Mouse (Mus musculus) neural tube, embryonic 15.5 days (tissue): Measurements from ENCODE around the gene Fkbp9. TPM values are rescaled to one million over a fixed set of nuclear protein-coding genes. Genes with fewer than 3 reads are reported as not detected.
A peak's percentile ranks its signal among the peaks of the same experiment; 100 is the strongest.

Source experiments
- ATAC-seq: fragments of 200-750 bp; cut with Nextera tagmentation; 2 replicates; pipeline ENCODE4 v1.8.0; 2017; ENCODE audit warnings: mild to moderate bottlenecking, moderate TSS enrichment, moderate library complexity; ENCODE audit not compliant: low FRiP score
- H3K27ac ChIP-seq: fragments of 300-500 bp; sonication (generic); replicated peaks from 2 replicates; pipeline ENCODE4 v1.5.1; 2015; ENCODE audit warnings: mild to moderate bottlenecking, inconsistent platforms
- H3K27me3 ChIP-seq: fragments of 300-500 bp; sonication (generic); replicated peaks from 2 replicates; pipeline ENCODE4 v1.6.1; 2015; ENCODE audit warnings: inconsistent platforms
- H3K36me3 ChIP-seq: fragments of 300-500 bp; sonication (generic); 2 replicates; pipeline ENCODE4 v1.6.1; 2015; ENCODE audit warnings: inconsistent platforms
- H3K4me1 ChIP-seq: fragments of 300-500 bp; sonication (generic); 2 replicates; pipeline ENCODE4 v1.6.1; 2015; ENCODE audit warnings: inconsistent platforms
- H3K4me2 ChIP-seq: fragments of 300-500 bp; sonication (generic); 2 replicates; pipeline ENCODE4 v1.6.1; 2015; ENCODE audit warnings: inconsistent platforms, mild to moderate bottlenecking, moderate library complexity
- H3K4me3 ChIP-seq: fragments of 300-500 bp; sonication (generic); replicated peaks from 2 replicates; pipeline ENCODE4 v1.5.1; 2015; ENCODE audit warnings: mild to moderate bottlenecking, inconsistent platforms
- H3K9ac ChIP-seq: fragments of 300-500 bp; sonication (generic); replicated peaks from 2 replicates; pipeline ENCODE4 v1.6.1; 2015; ENCODE audit warnings: mild to moderate bottlenecking, inconsistent platforms
- H3K9me3 ChIP-seq: fragments of 300-500 bp; sonication (generic); replicated peaks from 2 replicates; pipeline ENCODE4 v1.6.1; 2016; ENCODE audit warnings: inconsistent platforms
- WGBS: fragments of 180-500 bp; shearing (Covaris S2); methylation state at CpG from one replicate; pipeline ENCODE4 v1.1.7; 2015; ENCODE audit warnings: mixed read lengths; 5-methylcytosine and 5-hydroxymethylcytosine counted together
- polyA plus RNA-seq: library from polyadenylated mRNA; unstranded; fragments of >200 nt; fragmentation: Nextera tagmentation; extraction: Ambion mirVana; gene quantifications from 2 replicates; pipeline ENCODE4 v1.2.1, GENCODE M21; 2015

Gene Fkbp9
- polyA plus RNA-seq, 1 experiment from 2014 or later = 44.6 TPM

GRCm38 (mm10) chr6:56879352-56879955 is 47.6 kb downstream of the Fkbp9 start:
- Histone ChIP-seq H3K4me1 (no peaks in the 10 kb centered on the region), H3K27ac (no peak overlapping the region), H3K4me2 (no peak overlapping the region), H3K36me3 (peaks cover 27% of the 10 kb centered on the region), H3K27me3 (no peaks in the 10 kb centered on the region), H3K9ac (no peak overlapping the region), H3K4me3 (no peak overlapping the region), H3K9me3 (no peaks in the 10 kb centered on the region)
- no peak for ATAC-seq
- 64% methylated on average over 1 of the region's 1 CpGs for WGBS

DNA sequence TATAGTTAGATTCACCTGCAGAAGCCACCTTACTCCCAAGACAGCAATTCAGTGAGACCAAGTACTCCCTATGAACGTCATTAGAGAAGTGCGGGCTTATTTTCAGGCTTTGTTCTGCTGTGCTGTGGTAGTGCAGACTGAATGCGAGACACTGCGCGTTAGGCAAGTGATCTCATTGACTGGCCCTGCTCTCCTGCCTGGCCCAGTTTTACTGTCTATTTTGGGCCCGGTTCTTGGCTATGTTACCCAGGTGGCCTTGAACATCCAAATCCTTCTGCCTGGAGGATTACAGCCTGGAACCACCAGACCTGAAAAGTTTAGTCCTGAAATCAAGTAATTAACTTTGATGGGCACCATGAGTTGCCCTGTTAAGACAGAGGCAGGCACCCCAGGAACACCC is 56.7 kb downstream of the Fkbp9 start:
- no peak overlapping the region for H3K27ac ChIP-seq

GRCm38 (mm10) chr6:56890762-56891161 is 58.9 kb downstream of the Fkbp9 start:
- H3K27ac ChIP-seq = no peak overlapping the region
- H3K9ac ChIP-seq = no peak overlapping the region
- H3K4me2 ChIP-seq = no peak overlapping the region
- peaks cover 43% of the 10 kb centered on the region for H3K36me3 ChIP-seq
- no peak for ATAC-seq
- H3K27me3 ChIP-seq = no peaks in the 10 kb centered on the region
- no peaks in the 10 kb centered on the region for H3K9me3 ChIP-seq
- 95% methylated on average over 2 of the region's 2 CpGs for WGBS
- no peak overlapping the region for H3K4me3 ChIP-seq
- H3K4me1 ChIP-seq = no peaks in the 10 kb centered on the region

More for the DNA sequence above, 56.7 kb downstream of the Fkbp9 start:
- H3K9me3 ChIP-seq = no peaks in the 10 kb centered on the region
- H3K4me1 ChIP-seq = no peaks in the 10 kb centered on the region
- no peak overlapping the region for H3K4me2 ChIP-seq
- no peak overlapping the region for H3K9ac ChIP-seq
- ATAC-seq = no peak
- H3K4me3 ChIP-seq = no peak overlapping the region
- 84% methylated on average over 6 of the region's 6 CpGs for WGBS
- no peaks in the 10 kb centered on the region for H3K27me3 ChIP-seq
- peaks cover 50% of the 10 kb centered on the region for H3K36me3 ChIP-seq

DNA sequence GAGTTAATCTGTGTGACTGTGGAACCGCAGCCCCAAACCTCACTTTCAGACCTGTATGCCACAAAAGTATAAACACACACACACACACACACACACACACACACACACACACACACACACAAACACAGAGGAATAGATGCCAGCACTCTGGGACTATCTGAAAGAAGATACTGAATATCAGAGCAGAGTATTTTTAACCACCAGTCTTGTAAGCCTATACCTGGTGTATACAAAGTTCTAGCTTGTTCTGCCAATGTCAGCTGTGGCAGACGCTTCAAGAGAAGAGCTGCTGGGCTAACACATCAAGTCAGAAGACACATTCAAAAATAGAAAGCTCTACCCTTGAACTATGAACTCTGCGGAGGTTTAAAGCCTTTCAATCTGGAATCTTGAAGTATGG is 67.7 kb downstream of the Fkbp9 start:
- Histone ChIP-seq H3K27ac (no peak overlapping the region), H3K9ac (no peak overlapping the region), H3K4me1 (peaks cover 25% of the 10 kb centered on the region), H3K4me3 (no peak overlapping the region), H3K9me3 (no peaks in the 10 kb centered on the region), H3K4me2 (no peak overlapping the region), H3K36me3 (no peaks in the 10 kb centered on the region), H3K27me3 (no peaks in the 10 kb centered on the region)
- no peak for ATAC-seq
- 92% methylated on average over 3 of the region's 3 CpGs for WGBS

GRCm38 (mm10) chr6:56901336-56901735 is 69.5 kb downstream of the Fkbp9 start:
- no peak overlapping the region for H3K27ac ChIP-seq
- no peak overlapping the region for H3K4me3 ChIP-seq
- no peak overlapping the region for H3K4me2 ChIP-seq
- WGBS = 59% methylated on average over 3 of the region's 3 CpGs
- no peaks in the 10 kb centered on the region for H3K9me3 ChIP-seq
- H3K9ac ChIP-seq = no peak overlapping the region
- peaks cover 30% of the 10 kb centered on the region for H3K4me1 ChIP-seq
- H3K27me3 ChIP-seq = no peaks in the 10 kb centered on the region
- H3K36me3 ChIP-seq = no peaks in the 10 kb centered on the region
- ATAC-seq = no peak

DNA sequence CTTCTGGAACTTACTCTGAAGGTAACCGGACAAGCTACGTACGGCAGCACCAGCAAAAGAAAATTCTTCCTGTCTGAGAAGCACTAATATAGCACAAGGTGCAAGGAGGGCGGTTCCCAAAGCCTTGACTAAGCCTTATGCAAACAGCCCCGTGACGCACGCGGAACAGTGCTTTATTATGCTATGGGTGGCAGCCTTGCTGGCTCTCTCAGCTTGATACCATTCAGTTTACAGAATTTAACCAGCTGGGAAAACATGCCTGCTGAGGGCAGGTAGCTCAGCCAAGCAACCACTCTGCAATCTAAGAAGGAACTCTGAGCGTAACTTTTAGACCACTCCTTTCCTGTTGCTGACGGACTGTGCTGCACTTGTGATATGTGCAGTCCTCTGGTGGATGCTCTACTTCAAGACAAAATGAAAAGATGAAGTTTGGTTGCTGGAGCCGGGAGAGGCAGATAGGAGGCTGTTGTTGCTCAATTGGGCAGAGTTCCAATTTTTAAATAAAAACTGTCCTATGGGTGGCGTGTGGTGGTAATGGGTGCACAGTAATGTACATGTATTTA is 70.0 kb downstream of the Fkbp9 start:
- Histone ChIP-seq H3K4me2 (peak overlapping the region; percentile 22), H3K36me3 (no peaks in the 10 kb centered on the region), H3K9ac (no peak overlapping the region), H3K4me3 (no peak overlapping the region), H3K27me3 (no peaks in the 10 kb centered on the region), H3K4me1 (peaks cover 30% of the 10 kb centered on the region), H3K9me3 (no peaks in the 10 kb centered on the region), H3K27ac (no peak overlapping the region)
- ATAC-seq = no peak
- WGBS = 37% methylated on average over 12 of the region's 12 CpGs

DNA sequence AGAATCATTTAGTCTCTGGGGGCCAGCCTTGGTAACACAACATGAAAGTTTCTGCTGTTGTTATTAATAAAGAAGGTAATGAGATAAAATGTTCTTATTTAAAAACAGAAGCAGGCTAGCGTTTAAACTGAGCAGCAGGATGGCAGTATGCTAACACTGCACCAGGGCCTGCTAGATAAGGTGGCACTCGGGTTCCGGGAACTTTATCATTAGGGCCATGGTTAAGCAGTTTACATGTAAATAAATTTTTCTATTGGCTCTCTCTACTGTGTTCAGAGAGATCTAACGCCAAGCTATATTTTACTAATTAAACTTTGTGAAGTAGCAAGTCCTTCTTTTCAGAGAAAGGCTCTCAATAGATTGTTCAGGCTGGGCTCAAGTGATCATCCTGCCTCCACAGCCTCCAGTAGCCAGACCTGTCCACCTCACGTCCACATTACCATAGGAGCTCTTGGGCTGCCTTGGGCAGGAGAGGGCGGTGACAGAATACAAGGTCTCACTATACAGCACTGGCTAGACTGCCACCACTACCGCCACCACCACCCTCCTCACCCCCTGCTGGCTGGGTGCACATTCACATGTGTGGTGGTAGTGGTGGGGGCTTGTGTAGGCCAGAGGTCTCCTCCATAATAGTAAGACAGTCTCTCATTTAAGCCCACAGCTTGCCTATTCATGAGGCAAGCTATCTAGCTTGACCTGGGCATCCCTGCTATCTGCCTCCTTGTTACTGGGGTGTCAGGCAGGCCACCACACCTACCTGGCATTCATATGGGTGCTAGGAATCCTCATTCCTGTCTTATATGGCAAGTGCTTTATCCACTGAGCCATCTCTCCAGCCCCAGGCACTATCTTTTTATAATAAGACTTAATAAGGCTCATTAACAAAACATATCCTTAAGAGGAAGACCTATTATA is 71.0 kb downstream of the Fkbp9 start:
- Histone ChIP-seq H3K9ac (no peak overlapping the region), H3K27ac (no peak overlapping the region), H3K4me1 (peaks cover 30% of the 10 kb centered on the region), H3K9me3 (no peaks in the 10 kb centered on the region), H3K4me3 (no peak overlapping the region), H3K36me3 (no peaks in the 10 kb centered on the region), H3K27me3 (no peaks in the 10 kb centered on the region), H3K4me2 (no peak overlapping the region)
- 80% methylated on average over 7 of the region's 7 CpGs for WGBS
- peak; percentile 23; the same call in 1 of the 2 replicates for ATAC-seq

DNA sequence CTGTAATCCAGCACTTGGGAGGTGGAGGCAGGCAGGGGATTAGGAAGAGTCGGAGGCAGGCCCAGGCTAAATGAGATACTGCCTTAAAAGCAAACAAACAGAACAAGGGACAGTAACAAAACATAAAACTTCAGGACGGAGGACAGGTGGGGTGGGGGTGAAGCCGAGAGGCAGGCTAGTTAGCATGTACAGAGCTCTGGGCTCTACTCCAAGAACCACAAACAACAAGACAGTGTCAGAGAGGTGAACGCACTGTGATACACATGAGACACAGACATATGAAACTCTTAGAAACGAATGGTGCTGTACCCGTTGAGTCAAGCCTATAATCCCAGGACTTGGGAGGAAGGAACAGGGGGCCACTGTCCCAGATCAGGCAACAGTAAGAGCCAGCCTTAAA is 72.0 kb downstream of the Fkbp9 start:
- H3K27ac ChIP-seq = no peak overlapping the region
- no peaks in the 10 kb centered on the region for H3K9me3 ChIP-seq
- peaks cover 30% of the 10 kb centered on the region for H3K4me1 ChIP-seq
- no peak overlapping the region for H3K4me3 ChIP-seq
- H3K27me3 ChIP-seq = no peaks in the 10 kb centered on the region
- ATAC-seq = peak; percentile 39; the same call in 1 of the 2 replicates
- no peak overlapping the region for H3K9ac ChIP-seq
- no peaks in the 10 kb centered on the region for H3K36me3 ChIP-seq
- 38% methylated on average over 6 of the region's 6 CpGs for WGBS
- no peak overlapping the region for H3K4me2 ChIP-seq

DNA sequence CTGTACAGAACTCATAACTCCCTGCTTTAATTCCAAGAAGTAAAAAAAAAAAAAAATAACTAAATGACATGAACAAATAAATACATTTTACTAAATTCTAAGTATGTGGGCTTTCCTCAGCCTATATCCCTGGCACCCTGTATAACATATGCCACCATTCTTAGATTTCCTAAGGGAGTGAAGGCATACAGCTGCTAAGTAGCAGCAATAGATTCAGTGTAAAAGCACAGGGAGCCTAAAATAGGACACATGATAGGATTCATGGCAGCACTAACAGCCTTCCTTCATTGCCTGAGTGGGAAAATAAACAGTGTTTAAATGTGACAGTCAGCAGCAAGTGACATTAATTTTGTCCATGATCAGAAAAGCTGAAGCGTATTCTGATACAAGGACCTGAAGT is 72.5 kb downstream of the Fkbp9 start:
- no peak overlapping the region for H3K4me2 ChIP-seq
- H3K9me3 ChIP-seq = no peaks in the 10 kb centered on the region
- H3K27me3 ChIP-seq = no peaks in the 10 kb centered on the region
- 46% methylated on average over 1 of the region's 1 CpGs for WGBS
- no peak overlapping the region for H3K4me3 ChIP-seq
- no peak overlapping the region for H3K9ac ChIP-seq
- no peaks in the 10 kb centered on the region for H3K36me3 ChIP-seq
- ATAC-seq = no peak
- H3K4me1 ChIP-seq = peaks cover 30% of the 10 kb centered on the region
- H3K27ac ChIP-seq = 0 out of 2 replicates have a peak overlapping the region, but pooled peaks have one; percentile 11

DNA sequence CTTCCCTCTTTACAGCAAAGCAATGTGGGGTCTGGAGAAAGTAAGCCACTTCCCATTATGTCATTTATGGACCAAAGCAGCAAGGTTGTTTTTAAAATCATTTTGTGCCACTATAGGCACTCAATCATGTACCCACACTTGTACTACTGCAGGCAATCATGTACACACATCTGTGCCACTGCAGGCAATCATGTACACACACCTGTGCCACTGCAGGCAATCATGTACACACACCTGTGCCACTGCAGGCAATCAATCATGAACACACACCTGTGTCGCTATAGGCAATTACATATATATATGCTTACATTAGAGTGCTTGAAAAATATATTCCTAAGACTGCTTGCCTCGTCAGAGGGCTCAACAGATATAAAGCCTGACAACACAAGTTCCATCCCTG is 73.1 kb downstream of the Fkbp9 start:
- Histone ChIP-seq H3K36me3 (no peaks in the 10 kb centered on the region), H3K27ac (0 out of 2 replicates have a peak overlapping the region, but pooled peaks have one; percentile 11), H3K9me3 (no peaks in the 10 kb centered on the region), H3K27me3 (no peaks in the 10 kb centered on the region), H3K4me2 (no peak overlapping the region), H3K4me1 (peaks cover 30% of the 10 kb centered on the region), H3K9ac (no peak overlapping the region), H3K4me3 (no peak overlapping the region)
- WGBS = 82% methylated on average over 2 of the region's 2 CpGs
- ATAC-seq = no peak

DNA sequence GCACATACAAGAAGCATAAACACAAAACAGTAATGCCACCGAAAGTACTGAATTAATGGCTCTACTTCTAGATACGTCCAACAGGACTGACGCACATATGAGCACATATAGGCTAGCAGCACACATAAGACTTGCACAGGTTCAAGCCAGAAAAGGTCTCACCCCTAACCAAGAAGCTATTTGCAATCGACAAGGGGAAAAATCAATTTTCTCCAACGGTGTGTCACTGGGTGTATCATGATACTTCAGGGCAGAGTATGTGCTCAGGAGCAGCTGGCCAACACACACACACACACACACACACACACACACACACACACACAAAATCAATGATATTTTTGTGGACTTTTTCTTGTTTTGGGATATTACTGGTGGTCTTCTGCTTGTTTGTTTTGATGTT is 73.6 kb downstream of the Fkbp9 start:
- H3K4me2 ChIP-seq = no peak overlapping the region
- no peak overlapping the region for H3K9ac ChIP-seq
- H3K9me3 ChIP-seq = no peaks in the 10 kb centered on the region
- H3K27me3 ChIP-seq = no peaks in the 10 kb centered on the region
- H3K36me3 ChIP-seq = no peaks in the 10 kb centered on the region
- peaks cover 30% of the 10 kb centered on the region for H3K4me1 ChIP-seq
- no peak overlapping the region for H3K27ac ChIP-seq
- WGBS = 90% methylated on average over 5 of the region's 5 CpGs
- no peak for ATAC-seq
- H3K4me3 ChIP-seq = no peak overlapping the region
